Mouse (Mus musculus): Measurements from ENCODE around the gene Ccdc71. TPM values are rescaled to one million over a fixed set of nuclear protein-coding genes. Genes with fewer than 3 reads are reported as not detected.

Ccdc71 gene
- total and polyA plus RNA-seq, 2 experiments from 2014 or later: 24.0 to 25.1 TPM

DNA sequence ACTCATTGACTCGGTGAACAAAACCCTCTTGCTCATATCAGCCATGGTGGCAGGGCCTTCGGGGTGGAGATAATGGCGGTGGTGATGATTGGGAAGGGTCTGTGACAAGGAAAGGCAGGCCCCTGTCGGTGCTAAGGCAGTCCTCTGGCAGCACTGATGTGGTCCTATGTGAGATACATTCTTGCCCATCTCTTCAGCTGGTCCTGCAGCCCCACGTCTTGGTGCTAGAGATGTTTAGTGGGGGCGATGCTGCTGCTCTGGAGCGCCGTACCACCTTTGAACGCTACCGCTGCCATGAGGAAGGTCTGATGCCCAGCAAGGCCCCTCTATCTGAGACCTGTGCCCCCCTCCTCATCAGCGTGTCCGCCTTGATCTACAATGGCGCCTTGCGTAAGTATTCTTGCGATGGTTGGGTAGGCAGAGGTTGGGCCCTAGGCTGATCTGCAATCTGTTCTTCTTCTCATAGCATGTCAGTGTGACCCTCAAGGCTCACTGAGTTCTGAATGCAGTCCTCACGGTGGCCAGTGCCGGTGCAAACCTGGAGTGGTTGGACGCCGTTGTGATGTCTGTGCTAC lies 25.1 kb downstream of the Ccdc71 start:
- Histone ChIP-seq H3K4me3 (ENCODE audit: low read depth, low read length) (no peak overlapping the region), H3K27me3 (ENCODE audit: control insufficient read depth, insufficient read depth, low read length) (no peaks in the 10 kb centered on the region), H3K36me3 (replicated peaks; ENCODE audit: control insufficient read depth, insufficient read depth, low read length) (peaks cover 83% of the 10 kb centered on the region), H3K27ac (ENCODE audit: low read depth) (no peak overlapping the region), H3K4me2 (ENCODE audit: low read depth, low read length) (no peak overlapping the region), H3K9ac (replicated peaks; ENCODE audit: low read depth, low read length) (no peak overlapping the region), H3K4me1 (ENCODE audit: control insufficient read depth, insufficient read depth) (peaks cover 15% of the 10 kb centered on the region), H3K9me3 (replicated peaks; ENCODE audit: control insufficient read depth, low read length) (no peaks in the 10 kb centered on the region)
- TF ChIP-seq EP300 (IDR thresholded peaks at IDR 0.05; ENCODE audit: low read depth): no peak
- no peak for TF ChIP-seq CTCF (IDR thresholded peaks at IDR 0.05; ENCODE audit: low read depth)
- 91% methylated on average over 19 of the region's 19 CpGs for WGBS
- no peak for DNase-seq (ENCODE audit: low spot score)
- no peak for ATAC-seq (ENCODE audit: insufficient read depth, low read depth)

DNA sequence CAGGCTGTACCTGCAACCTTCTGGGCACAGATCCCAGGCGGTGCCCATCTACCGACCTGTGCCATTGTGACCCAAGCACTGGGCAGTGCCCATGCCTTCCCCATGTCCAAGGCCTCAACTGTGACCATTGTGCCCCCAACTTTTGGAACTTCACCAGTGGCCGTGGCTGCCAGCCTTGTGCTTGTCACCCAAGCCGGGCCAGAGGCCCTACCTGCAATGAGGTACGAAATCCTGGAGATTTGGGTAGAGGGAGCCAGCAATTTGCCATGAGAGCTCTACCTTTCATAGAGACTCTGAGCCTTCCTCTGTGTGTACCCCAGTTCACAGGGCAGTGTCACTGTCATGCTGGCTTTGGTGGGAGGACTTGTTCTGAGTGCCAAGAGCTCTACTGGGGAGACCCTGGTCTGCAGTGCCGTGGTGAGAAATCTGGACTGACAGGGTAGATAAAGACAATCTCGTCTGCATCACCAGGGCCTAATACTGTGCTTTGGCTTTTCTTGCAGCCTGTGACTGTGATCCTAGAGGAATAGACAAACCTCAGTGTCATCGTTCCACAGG lies 26.7 kb downstream of the Ccdc71 start:
- Histone ChIP-seq H3K27ac (ENCODE audit: low read depth) (no peak overlapping the region), H3K9ac (replicated peaks; ENCODE audit: low read depth, low read length) (no peak overlapping the region), H3K4me1 (ENCODE audit: control insufficient read depth, insufficient read depth) (peaks cover 11% of the 10 kb centered on the region), H3K9me3 (replicated peaks; ENCODE audit: control insufficient read depth, low read length) (no peaks in the 10 kb centered on the region), H3K4me2 (ENCODE audit: low read depth, low read length) (no peak overlapping the region), H3K27me3 (ENCODE audit: control insufficient read depth, insufficient read depth, low read length) (no peaks in the 10 kb centered on the region), H3K36me3 (replicated peaks; ENCODE audit: control insufficient read depth, insufficient read depth, low read length) (peaks cover 79% of the 10 kb centered on the region), H3K4me3 (ENCODE audit: low read depth, low read length) (no peak overlapping the region)
- WGBS: 90% methylated on average over 8 of the region's 8 CpGs
- ATAC-seq (ENCODE audit: insufficient read depth, low read depth): no peak
- no peak for TF ChIP-seq CTCF (IDR thresholded peaks at IDR 0.05; ENCODE audit: low read depth)
- TF ChIP-seq EP300 (IDR thresholded peaks at IDR 0.05; ENCODE audit: low read depth): no peak
- DNase-seq (ENCODE audit: low spot score): no peak

DNA sequence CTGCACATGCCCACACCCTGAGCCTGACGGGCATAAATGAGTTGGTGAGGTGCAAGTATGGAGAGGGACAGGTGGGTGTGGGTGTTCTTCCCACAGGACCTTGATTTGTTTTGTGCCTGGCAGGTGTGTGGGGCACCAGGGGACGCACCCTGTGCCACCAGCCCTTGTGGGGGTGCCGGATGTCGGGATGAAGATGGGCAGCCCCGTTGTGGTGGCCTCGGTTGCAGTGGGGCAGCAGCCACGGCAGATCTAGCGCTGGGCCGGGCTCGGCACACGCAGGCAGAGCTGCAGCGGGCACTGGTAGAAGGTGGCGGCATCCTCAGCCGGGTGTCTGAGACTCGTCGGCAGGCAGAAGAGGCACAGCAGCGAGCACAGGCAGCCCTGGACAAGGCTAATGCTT lies 28.1 kb downstream of the Ccdc71 start:
- H3K27me3 ChIP-seq (ENCODE audit: control insufficient read depth, insufficient read depth, low read length): no peaks in the 10 kb centered on the region
- H3K9me3 ChIP-seq (replicated peaks; ENCODE audit: control insufficient read depth, low read length): no peaks in the 10 kb centered on the region
- H3K27ac ChIP-seq (ENCODE audit: low read depth): no peak overlapping the region
- DNase-seq (ENCODE audit: low spot score) (no peak), ATAC-seq (ENCODE audit: insufficient read depth, low read depth) (no peak)
- no peak overlapping the region for H3K4me2 ChIP-seq (ENCODE audit: low read depth, low read length)
- H3K9ac ChIP-seq (replicated peaks; ENCODE audit: low read depth, low read length): no peak overlapping the region
- TF ChIP-seq EP300 (IDR thresholded peaks at IDR 0.05; ENCODE audit: low read depth) (no peak), CTCF (IDR thresholded peaks at IDR 0.05; ENCODE audit: low read depth) (no peak)
- peaks cover 12% of the 10 kb centered on the region for H3K4me1 ChIP-seq (ENCODE audit: control insufficient read depth, insufficient read depth)
- H3K36me3 ChIP-seq (replicated peaks; ENCODE audit: control insufficient read depth, insufficient read depth, low read length): peaks cover 79% of the 10 kb centered on the region
- 92% methylated on average over 17 of the region's 17 CpGs for WGBS
- no peak overlapping the region for H3K4me3 ChIP-seq (ENCODE audit: low read depth, low read length)

DNA sequence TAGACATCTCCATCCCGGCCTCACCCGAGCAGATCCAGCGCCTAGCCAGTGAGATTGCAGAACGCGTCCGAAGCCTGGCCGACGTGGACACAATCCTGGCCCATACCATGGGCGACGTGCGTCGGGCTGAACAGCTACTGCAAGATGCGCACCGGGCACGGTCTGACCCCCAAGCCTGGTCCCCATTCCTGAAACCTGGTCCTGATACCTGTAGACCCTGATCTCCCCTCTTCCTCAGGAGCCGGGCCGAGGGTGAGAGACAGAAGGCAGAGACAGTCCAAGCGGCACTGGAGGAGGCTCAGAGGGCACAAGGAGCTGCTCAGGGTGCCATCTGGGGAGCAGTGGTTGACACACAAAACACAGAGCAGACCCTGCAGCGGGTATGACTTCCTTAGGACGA lies 28.9 kb downstream of the Ccdc71 start:
- peak overlapping the region; percentile 95 for H3K27ac ChIP-seq (ENCODE audit: low read depth)
- H3K9ac ChIP-seq (replicated peaks; ENCODE audit: low read depth, low read length): no peak overlapping the region
- H3K27me3 ChIP-seq (ENCODE audit: control insufficient read depth, insufficient read depth, low read length): no peaks in the 10 kb centered on the region
- H3K9me3 ChIP-seq (replicated peaks; ENCODE audit: control insufficient read depth, low read length): no peaks in the 10 kb centered on the region
- no peak overlapping the region for H3K4me2 ChIP-seq (ENCODE audit: low read depth, low read length)
- H3K4me1 ChIP-seq (ENCODE audit: control insufficient read depth, insufficient read depth): peaks cover 12% of the 10 kb centered on the region
- ATAC-seq (ENCODE audit: insufficient read depth, low read depth) (no peak), DNase-seq (ENCODE audit: low spot score) (no peak)
- no peak overlapping the region for H3K4me3 ChIP-seq (ENCODE audit: low read depth, low read length)
- H3K36me3 ChIP-seq (replicated peaks; ENCODE audit: control insufficient read depth, insufficient read depth, low read length): peaks cover 80% of the 10 kb centered on the region
- WGBS: 95% methylated on average over 20 of the region's 20 CpGs
- TF ChIP-seq EP300 (IDR thresholded peaks at IDR 0.05; ENCODE audit: low read depth) (no peak), CTCF (IDR thresholded peaks at IDR 0.05; ENCODE audit: low read depth) (no peak)

DNA sequence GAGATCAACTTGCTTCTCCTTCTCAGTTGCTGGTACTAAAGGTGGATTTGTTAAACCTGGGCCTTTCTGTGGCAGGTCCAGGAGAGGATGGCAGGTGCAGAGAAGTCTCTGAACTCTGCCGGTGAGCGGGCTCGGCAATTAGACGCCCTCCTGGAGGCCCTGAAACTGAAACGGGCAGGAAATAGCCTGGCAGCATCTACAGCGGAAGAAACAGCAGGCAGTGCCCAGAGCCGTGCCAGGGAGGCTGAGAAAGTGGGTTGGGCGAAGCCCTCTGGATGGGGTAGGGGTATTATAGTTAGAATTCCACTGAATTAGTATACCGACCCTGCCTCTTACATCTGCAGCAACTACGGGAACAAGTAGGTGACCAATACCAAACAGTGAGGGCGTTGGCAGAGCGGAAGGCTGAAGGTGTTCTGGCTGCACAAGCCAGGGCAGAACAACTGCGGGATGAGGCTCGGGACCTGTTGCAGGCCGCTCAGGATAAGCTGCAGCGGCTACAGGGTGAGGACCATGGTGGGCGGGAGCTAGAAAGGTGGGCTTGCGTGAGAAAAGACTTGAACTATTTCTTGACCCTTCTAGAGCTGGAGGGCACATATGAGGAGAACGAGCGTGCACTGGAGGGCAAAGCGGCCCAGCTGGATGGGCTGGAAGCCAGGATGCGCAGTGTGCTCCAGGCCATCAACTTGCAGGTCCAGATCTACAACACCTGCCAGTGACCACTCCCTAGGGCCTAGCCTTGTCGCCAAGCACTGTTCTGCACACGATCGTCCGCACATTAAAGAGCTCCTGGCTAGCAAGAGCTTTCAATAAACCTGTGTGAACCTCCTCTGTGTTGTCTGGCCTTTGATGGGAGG lies 29.6 kb downstream of the Ccdc71 start:
- Histone ChIP-seq H3K9ac (replicated peaks; ENCODE audit: low read depth, low read length) (no peak overlapping the region), H3K27me3 (ENCODE audit: control insufficient read depth, insufficient read depth, low read length) (no peaks in the 10 kb centered on the region), H3K9me3 (replicated peaks; ENCODE audit: control insufficient read depth, low read length) (no peaks in the 10 kb centered on the region), H3K4me1 (ENCODE audit: control insufficient read depth, insufficient read depth) (peaks cover 12% of the 10 kb centered on the region), H3K4me3 (ENCODE audit: low read depth, low read length) (peak overlapping the region; percentile 66), H3K4me2 (ENCODE audit: low read depth, low read length) (peak overlapping the region; percentile 78), H3K27ac (ENCODE audit: low read depth) (peak overlapping the region; percentile 95), H3K36me3 (replicated peaks; ENCODE audit: control insufficient read depth, insufficient read depth, low read length) (peaks cover 81% of the 10 kb centered on the region)
- no peak; the same call in 1 of the 2 replicates for ATAC-seq (ENCODE audit: insufficient read depth, low read depth)
- TF ChIP-seq CTCF (IDR thresholded peaks at IDR 0.05; ENCODE audit: low read depth): no peak
- TF ChIP-seq EP300 (IDR thresholded peaks at IDR 0.05; ENCODE audit: low read depth): no peak
- WGBS: 64% methylated on average over 26 of the region's 26 CpGs
- no peak for DNase-seq (ENCODE audit: low spot score)

Data from heart, postnatal 0 days (tissue).